Mouse (Mus musculus) kidney, postnatal 0 days (tissue): ENCODE measurements around the gene Rxfp1. TPM values are rescaled to one million over a fixed set of nuclear protein-coding genes. Genes with fewer than 3 reads are reported as not detected.

ENCODE experiments used
- ATAC-seq: fragments of 200-750 bp; cut with Nextera tagmentation; replicated peaks from 2 replicates; pipeline ENCODE4 v1.8.0; 2017; ENCODE audit warnings: low read depth, moderate number of reproducible peaks, moderate TSS enrichment, moderate library complexity; ENCODE audit not compliant: low FRiP score
- DNase-seq: peaks from one replicate; pipeline ENCODE4 v3.0.0-alpha.2; 2016; ENCODE audit warnings: low spot score
- H3K27ac ChIP-seq: fragments of 300-500 bp; sonication (generic); 2 replicates; pipeline ENCODE4 v1.5.1; 2014; ENCODE audit warnings: mild to moderate bottlenecking
- H3K27me3 ChIP-seq: fragments of 300-500 bp; sonication (generic); 2 replicates; pipeline ENCODE4 v1.6.1; 2014; ENCODE audit warnings: low read length, mixed read lengths; ENCODE audit not compliant: insufficient read depth
- H3K36me3 ChIP-seq: fragments of 300-500 bp; sonication (generic); 2 replicates; pipeline ENCODE4 v1.6.1; 2014; ENCODE audit warnings: low read length, mixed read lengths; ENCODE audit not compliant: insufficient read depth
- H3K4me1 ChIP-seq: fragments of 300-500 bp; sonication (generic); replicated peaks from 2 replicates; pipeline ENCODE4 v1.6.1; 2014; ENCODE audit warnings: antibody characterized with exemption, low read length, mixed read lengths; ENCODE audit not compliant: insufficient read depth
- H3K4me2 ChIP-seq: fragments of 300-500 bp; sonication (generic); 2 replicates; pipeline ENCODE4 v1.6.1; 2014; ENCODE audit warnings: mild to moderate bottlenecking, low read length, moderate library complexity, mixed read lengths
- H3K4me3 ChIP-seq: fragments of 300-500 bp; sonication (generic); replicated peaks from 2 replicates; pipeline ENCODE4 v1.5.1; 2014; ENCODE audit warnings: low read depth, low read length
- H3K9ac ChIP-seq: fragments of 300-500 bp; sonication (generic); 2 replicates; pipeline ENCODE4 v1.6.1; 2014; ENCODE audit warnings: low read depth, low read length
- H3K9me3 ChIP-seq: fragments of 300-500 bp; sonication (generic); replicated peaks from 2 replicates; pipeline ENCODE4 v1.6.1; 2016; ENCODE audit warnings: low read length, inconsistent platforms, mixed read lengths
- CTCF ChIP-seq: IDR thresholded peaks from 2 replicates; pipeline ENCODE4 v1.5.1; 2016; ENCODE audit warnings: antibody characterized with exemption, low read depth, mild to moderate bottlenecking, moderate library complexity
- WGBS: fragments of 180-500 bp; shearing (Covaris S2); extraction: QIAGEN DNeasy Blood & Tissue Kit; methylation state at CpG from one replicate; pipeline ENCODE4 v1.1.7; 2014; 5-methylcytosine and 5-hydroxymethylcytosine counted together
- polyA plus RNA-seq: library from polyadenylated mRNA; unstranded; fragments of >200 nt; fragmentation: Nextera tagmentation; extraction: Ambion mirVana; gene quantifications from 2 replicates; pipeline ENCODE4 v1.2.1, GENCODE M21; 2015

Gene Rxfp1
- polyA plus RNA-seq, 1 experiment from 2014 or later = not detected

DNA sequence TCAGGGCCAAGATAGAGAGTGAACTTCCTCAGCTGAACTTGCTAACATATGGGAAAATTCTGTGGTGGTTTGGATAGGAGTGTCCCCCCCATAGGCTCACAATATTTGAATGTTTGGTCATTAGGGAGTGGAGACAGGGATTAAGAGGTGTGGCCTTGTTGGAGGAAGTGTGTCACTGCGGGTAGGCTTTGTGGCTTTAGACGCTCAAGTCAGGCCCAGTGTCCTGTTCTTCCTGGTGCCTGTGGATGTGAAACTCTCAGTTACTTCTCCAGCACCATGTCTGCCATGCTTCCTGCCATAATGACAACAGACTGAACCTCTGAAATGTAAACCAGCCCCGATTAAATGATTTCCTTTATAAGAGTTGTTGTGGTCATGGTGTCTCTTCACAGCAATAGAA lies 61.3 kb downstream of the Rxfp1 start:
- WGBS = 90% methylated on average over 3 of the region's 3 CpGs
- DNase-seq = no peak
- no peak for TF ChIP-seq CTCF

DNA sequence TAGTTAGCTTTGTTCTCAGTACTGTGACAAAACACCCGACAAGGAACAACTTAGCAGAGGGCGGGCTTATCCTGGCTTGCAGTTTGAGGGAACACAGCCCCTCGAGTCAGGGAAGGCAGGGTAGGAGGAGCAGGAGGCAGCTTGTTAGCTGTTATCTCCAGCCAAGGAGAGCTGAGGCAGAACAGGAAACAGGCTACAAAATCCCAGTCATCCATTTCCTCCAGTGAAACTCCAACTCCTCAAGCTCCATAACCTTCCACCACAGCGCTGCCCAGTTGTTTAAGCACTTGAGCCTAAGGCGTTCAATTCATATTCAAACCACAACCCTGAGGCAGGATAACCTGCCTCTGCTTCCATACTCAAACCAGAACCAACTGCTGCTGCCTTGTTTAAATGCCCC lies 63.0 kb downstream of the Rxfp1 start:
- WGBS = 85% methylated on average over 5 of the region's 5 CpGs
- DNase-seq (no peak), ATAC-seq (no peak)
- H3K9ac ChIP-seq = no peak overlapping the region
- H3K27me3 ChIP-seq = no peaks in the 10 kb centered on the region
- H3K4me3 ChIP-seq = no peak overlapping the region
- H3K4me2 ChIP-seq = no peak overlapping the region
- no peaks in the 10 kb centered on the region for H3K4me1 ChIP-seq
- no peak for TF ChIP-seq CTCF
- no peaks in the 10 kb centered on the region for H3K9me3 ChIP-seq
- no peak overlapping the region for H3K27ac ChIP-seq
- H3K36me3 ChIP-seq = no peaks in the 10 kb centered on the region

More for the DNA sequence above, 61.3 kb downstream of the Rxfp1 start:
- Histone ChIP-seq H3K27me3 (no peaks in the 10 kb centered on the region), H3K9ac (no peak overlapping the region), H3K27ac (no peak overlapping the region), H3K4me1 (no peaks in the 10 kb centered on the region), H3K36me3 (no peaks in the 10 kb centered on the region), H3K9me3 (no peaks in the 10 kb centered on the region), H3K4me3 (no peak overlapping the region), H3K4me2 (no peak overlapping the region)
- no peak for ATAC-seq

DNA sequence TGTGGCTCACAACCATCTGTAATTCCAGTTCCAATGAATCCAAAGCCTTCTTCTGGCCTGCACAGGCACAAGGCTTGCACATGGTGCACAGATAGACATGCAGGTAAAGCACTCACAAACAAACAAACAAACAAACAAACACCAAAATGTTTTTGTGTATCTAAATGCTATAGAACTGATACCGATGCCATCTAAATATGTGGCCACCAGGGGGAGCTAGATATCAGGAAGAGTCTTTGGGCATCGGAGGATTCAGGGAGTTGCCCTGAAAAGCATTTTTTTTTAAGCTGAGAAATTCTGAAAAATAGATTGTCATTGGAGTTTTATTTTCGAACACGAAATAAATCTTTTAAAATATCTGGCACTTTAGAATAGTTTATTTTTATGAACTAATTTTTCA lies 64.6 kb downstream of the Rxfp1 start:
- Histone ChIP-seq H3K27me3 (no peaks in the 10 kb centered on the region), H3K4me2 (no peak overlapping the region), H3K27ac (no peak overlapping the region), H3K4me3 (no peak overlapping the region), H3K36me3 (no peaks in the 10 kb centered on the region), H3K9me3 (no peaks in the 10 kb centered on the region), H3K4me1 (no peaks in the 10 kb centered on the region), H3K9ac (no peak overlapping the region)
- TF ChIP-seq CTCF = peak; percentile 87
- WGBS = 16% methylated on average over 4 of the region's 4 CpGs
- DNase-seq (peak; percentile 87), ATAC-seq (no peak)

DNA sequence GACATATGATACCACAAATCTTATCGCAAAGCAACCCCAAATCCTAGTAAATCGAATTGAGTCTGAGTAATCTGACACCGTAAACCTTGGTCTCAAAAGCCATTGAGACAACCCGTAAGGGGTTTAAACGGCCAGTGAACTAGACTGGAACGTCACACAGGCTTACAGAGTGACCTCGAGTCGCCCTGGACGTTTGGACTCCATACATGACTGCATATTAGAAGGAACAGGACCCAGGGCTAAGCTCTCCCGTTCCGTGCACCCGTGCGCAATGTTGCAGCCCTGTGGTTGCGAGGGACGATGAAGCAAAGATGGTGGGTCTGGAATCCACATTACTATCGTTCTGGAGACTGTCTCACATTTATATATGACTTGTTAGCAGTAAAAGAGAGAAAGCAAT lies 65.5 kb downstream of the Rxfp1 start:
- H3K36me3 ChIP-seq = no peaks in the 10 kb centered on the region
- TF ChIP-seq CTCF = no peak
- WGBS = 48% methylated on average over 16 of the region's 16 CpGs
- no peak for DNase-seq
- no peak overlapping the region for H3K4me2 ChIP-seq
- H3K9me3 ChIP-seq = no peaks in the 10 kb centered on the region
- no peak for ATAC-seq
- H3K27ac ChIP-seq = no peak overlapping the region
- H3K27me3 ChIP-seq = no peaks in the 10 kb centered on the region
- H3K4me1 ChIP-seq = no peaks in the 10 kb centered on the region
- H3K4me3 ChIP-seq = no peak overlapping the region
- no peak overlapping the region for H3K9ac ChIP-seq

DNA sequence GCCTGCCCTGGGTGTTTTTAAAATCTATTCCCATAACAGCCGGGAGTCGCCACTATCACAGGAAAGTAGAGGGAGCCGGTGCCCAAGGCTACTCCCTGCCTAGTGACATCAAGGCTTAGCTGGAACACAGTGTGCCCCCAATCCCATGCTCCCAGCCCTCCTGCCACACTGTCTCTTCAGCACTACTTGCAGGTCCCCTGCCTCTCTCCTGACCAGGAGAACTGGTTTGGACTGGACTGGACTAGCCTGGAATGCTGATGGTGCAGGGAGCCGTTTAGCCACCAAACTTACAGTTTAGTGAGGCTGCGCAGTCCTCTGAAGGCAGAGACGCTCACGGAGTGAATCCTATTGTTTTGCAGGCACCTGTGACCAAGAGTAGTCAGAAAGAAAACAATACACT lies 67.1 kb downstream of the Rxfp1 start:
- H3K4me3 ChIP-seq = no peak overlapping the region
- 71% methylated on average over 7 of the region's 7 CpGs for WGBS
- peak; percentile 12 for DNase-seq
- H3K27me3 ChIP-seq = no peaks in the 10 kb centered on the region
- H3K9ac ChIP-seq = no peak overlapping the region
- no peak overlapping the region for H3K4me2 ChIP-seq
- H3K27ac ChIP-seq = no peak overlapping the region
- no peak for TF ChIP-seq CTCF
- no peak; the same call in 1 of the 2 replicates for ATAC-seq
- no peaks in the 10 kb centered on the region for H3K9me3 ChIP-seq
- no peaks in the 10 kb centered on the region for H3K4me1 ChIP-seq
- H3K36me3 ChIP-seq = no peaks in the 10 kb centered on the region

DNA sequence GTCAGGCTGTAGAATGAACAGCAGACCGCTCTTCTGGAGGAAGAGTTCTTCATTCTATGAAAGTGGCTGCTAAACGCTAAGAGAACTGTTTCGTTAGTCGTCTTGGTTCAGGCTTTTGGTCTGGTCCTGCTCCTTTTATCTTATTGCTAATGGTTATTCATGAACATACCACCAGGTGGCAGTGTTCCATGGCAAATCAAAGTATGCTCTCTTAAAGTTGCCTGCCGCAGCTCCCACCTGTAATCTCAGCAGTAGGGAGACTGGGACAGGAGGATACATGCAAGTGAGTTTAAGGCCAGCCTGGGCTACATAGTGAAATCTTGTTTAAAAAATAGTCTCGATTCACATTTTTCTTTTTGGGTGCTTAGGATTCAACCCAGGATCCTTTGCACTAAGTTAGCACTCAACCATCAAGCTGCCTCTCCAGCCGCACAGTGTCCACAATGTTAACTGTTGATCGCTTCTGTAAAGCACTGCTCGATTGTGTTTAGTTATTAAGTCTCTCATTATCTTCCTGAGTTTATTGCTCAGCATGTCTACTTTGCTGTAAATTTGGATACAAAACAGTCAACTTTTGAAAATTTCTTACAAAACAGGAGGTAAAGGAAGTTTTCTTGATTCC lies 72.8 kb downstream of the Rxfp1 start:
- no peaks in the 10 kb centered on the region for H3K4me1 ChIP-seq
- no peak overlapping the region for H3K9ac ChIP-seq
- no peaks in the 10 kb centered on the region for H3K9me3 ChIP-seq
- no peaks in the 10 kb centered on the region for H3K27me3 ChIP-seq
- no peaks in the 10 kb centered on the region for H3K36me3 ChIP-seq
- H3K4me3 ChIP-seq = no peak overlapping the region
- peak; percentile 57; the same call in 1 of the 2 replicates for ATAC-seq
- peak; percentile 76 for DNase-seq
- no peak overlapping the region for H3K27ac ChIP-seq
- TF ChIP-seq CTCF = peak; percentile 86
- H3K4me2 ChIP-seq = no peak overlapping the region
- 35% methylated on average over 9 of the region's 9 CpGs for WGBS

DNA sequence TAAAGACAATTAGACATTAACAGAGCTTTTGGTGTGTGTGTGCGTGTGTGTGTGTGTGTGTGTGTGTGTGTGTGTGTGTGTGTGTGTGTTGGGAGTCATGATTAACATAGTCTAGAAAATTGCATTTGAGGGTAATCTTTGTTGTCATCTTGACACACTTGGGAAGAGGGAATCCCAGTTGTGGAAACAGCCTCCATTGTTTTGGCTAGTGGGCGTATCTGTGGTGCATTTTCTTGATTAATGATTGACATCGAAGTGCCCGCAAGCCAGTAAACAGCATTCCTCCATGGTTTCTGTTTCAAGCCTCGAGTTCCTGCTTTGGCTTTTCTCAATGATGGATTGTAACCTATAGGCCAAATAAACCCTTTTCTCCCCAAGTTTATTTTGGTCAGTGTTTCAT lies 81.0 kb downstream of the Rxfp1 start:
- Histone ChIP-seq H3K36me3 (no peaks in the 10 kb centered on the region), H3K4me2 (no peak overlapping the region), H3K27ac (no peak overlapping the region), H3K27me3 (no peaks in the 10 kb centered on the region), H3K9ac (no peak overlapping the region), H3K9me3 (no peaks in the 10 kb centered on the region), H3K4me1 (no peaks in the 10 kb centered on the region), H3K4me3 (no peak overlapping the region)
- WGBS = 37% methylated on average over 5 of the region's 5 CpGs
- ATAC-seq (no peak), DNase-seq (no peak)
- no peak for TF ChIP-seq CTCF
